Mouse (Mus musculus) kidney, postnatal 25 days (tissue): Measurements from ENCODE around the gene Gm20388.
A peak's percentile ranks its signal among the peaks of the same experiment; 100 is the strongest.

Experiments
- DNase-seq, 2 experiments: peaks; one replicate each; pipeline ENCODE4 v3.0.0; 2021; ENCODE audit warnings: mixed read lengths in 2 of 2

The Gm20388 gene

DNA sequence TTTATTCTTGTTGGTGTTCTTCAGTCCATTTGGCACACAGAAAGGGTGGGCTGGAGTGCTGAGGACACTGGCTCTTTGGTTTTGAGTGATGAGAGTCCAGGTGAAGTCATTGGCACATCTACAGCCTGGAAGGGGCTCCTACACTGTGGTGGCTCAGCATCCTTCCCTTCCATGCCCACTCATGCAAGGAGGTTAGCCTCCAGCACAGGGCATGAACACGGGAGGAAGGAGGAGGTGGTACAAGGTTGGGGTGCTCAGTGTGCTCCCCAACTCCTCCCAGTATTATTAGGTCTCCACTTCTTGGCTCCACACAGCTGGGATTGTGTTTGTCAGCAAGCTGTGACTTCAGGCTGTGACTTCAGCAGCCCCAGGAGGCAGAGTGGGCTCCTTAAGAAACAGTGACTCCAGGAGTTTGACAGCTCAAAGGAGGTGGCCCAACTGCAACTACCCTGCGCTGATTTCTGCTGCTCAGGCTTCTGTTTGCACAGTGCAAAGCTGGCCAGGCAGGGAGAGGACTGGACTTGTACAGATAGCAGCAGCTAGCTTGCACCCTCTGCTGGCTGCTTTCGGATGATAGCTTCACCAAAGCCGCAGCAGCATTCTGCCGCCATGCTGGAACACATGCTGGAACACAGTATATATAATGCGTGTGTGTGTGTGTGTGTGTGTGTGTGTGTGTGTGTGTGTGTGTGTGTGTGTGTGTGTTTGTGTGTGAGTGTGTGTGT is 3873.0 kb downstream of the Gm20388 start:
- DNase-seq, result peak; percentile 84 to 89

DNA sequence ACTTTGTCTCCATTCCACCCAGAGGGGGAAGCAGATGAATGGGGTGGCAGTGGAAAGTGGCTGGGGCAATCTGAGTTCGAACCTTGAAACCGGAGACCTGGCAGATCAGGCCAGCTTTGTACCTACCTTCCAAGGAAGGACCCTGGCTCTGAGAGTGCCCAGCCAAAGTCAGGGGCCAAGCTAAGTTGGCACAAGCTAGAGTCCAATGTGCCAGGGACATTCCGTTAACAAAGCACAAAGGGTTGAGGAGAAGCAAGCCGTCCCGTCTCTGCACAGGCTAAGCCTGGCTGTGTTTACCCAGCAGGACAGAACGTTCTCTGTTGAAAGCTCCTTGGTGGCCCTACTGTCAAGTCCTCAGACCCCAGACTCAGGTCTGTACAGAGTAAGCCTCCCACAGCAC is 3875.5 kb downstream of the Gm20388 start:
- DNase-seq, result peak in 1 of 2 experiments; percentile 56

GRCm38 (mm10) chr8:123786644-123787043 is 3876.0 kb downstream of the Gm20388 start:
- no peak for DNase-seq

GRCm38 (mm10) chr8:123787254-123787897 is 3876.7 kb downstream of the Gm20388 start:
- no peak for DNase-seq

GRCm38 (mm10) chr8:123788416-123789170 is 3878.0 kb downstream of the Gm20388 start:
- DNase-seq, result no peak

DNA sequence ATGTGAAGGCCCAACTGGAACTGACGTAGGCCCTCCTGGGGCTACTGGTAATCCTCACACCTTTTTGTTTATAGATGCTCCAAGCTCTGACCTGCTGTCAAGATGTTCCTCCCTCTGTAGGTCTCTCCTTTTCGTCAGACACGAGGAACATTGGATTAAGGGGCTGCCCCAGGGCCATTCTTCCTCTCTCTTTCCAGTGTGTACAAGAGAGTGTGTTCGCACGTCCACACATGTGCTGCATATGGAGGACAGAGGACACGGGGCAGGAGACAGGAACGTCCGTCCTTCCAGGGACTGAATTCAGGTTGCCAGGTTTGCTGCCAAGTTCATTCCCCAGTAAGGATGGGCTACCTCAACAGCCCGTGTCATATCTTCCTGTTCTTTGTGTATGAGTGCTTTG is 3878.8 kb downstream of the Gm20388 start:
- no peak for DNase-seq

- peak; percentile 85 to 93 for DNase-seq
These were observed 3879.3 kb downstream of the Gm20388 start for GRCm38 (mm10) chr8:123789970-123790369.

DNA sequence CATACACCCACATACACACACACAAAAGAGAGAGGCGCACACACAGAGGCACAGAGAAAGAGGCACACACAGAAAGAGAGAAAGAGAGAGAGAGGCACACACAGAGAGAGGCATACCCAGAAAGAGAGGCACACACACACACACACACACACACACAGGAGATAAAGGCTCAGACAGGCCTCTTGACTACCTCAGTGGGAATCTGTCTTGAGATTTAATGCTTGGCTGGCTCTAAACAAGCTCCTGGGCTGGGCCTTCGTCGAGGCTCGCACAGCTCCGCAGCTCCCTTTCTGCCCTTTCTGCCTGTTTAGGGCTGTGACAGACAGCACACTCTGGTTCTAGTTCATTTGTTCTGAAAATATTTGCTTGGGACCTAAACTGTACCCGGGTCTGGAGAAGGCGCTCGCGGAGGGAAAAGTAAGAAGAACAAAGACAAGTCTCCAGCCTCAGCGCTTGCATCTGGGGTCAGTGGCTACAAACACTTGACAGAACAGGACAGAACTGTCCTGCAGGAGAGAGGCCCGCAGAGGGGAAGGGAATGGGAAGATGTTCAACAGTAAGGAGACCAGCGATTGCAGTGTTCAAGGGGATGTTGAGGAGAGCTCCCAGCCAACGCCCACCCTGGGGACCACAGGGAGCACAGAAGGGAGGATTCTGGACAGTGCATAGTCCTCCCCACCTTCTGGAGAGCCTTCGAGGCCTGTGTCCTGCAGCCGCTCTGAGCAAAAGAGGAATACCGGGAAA is 3880.6 kb downstream of the Gm20388 start:
- DNase-seq, result no peak

- DNase-seq, result no peak
These were observed 3881.2 kb downstream of the Gm20388 start for GRCm38 (mm10) chr8:123791845-123792225.

- DNase-seq, result no peak
These were observed 3883.3 kb downstream of the Gm20388 start for GRCm38 (mm10) chr8:123793900-123794299.

DNA sequence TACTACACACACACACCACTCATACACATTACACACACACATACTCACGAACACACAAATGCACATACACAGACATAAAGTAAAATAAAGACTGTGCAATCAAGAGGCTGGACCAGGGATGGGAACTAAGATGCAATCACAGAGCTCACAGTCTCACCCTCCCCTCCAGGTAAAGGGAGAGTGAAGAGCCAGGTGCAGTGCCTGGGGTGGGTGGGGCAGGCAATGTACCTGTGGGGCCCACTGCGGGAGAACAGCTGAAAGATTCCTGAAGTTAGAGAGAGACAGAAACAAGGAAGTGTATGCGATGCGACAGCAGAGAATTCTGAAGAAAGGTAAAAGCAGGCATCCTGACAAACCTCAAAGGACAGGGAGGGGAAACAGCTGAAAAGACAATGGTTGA is 3884.1 kb downstream of the Gm20388 start:
- no peak for DNase-seq

DNA sequence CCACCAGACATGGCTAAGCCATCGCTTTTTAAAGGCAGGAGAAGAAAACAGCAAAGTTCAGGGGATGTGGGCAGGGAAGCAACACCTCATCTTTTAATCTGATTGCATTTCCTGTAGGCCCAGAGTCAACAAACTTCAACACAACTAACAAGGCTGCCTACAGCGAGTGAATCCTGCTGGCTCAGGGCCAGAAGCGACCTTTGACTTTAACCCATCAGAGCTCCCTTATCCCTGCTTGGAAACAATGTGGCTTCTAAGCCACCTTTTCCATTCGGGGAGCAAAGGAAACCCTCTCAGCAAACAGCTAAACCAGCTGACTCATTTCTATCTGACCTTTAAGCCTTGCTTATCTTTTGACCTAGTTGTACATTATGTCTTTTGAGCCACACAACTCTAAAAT is 3886.1 kb downstream of the Gm20388 start:
- DNase-seq, result peak; percentile 69 to 75

- DNase-seq, result no peak
These were observed 3887.3 kb downstream of the Gm20388 start for GRCm38 (mm10) chr8:123797928-123798327.

GRCm38 (mm10) chr8:123799434-123799833 is 3888.8 kb downstream of the Gm20388 start:
- DNase-seq, result no peak

GRCm38 (mm10) chr8:123799885-123800284 is 3889.2 kb downstream of the Gm20388 start:
- no peak for DNase-seq

- no peak for DNase-seq
These were observed 3890.2 kb downstream of the Gm20388 start for GRCm38 (mm10) chr8:123800867-123801266.

DNA sequence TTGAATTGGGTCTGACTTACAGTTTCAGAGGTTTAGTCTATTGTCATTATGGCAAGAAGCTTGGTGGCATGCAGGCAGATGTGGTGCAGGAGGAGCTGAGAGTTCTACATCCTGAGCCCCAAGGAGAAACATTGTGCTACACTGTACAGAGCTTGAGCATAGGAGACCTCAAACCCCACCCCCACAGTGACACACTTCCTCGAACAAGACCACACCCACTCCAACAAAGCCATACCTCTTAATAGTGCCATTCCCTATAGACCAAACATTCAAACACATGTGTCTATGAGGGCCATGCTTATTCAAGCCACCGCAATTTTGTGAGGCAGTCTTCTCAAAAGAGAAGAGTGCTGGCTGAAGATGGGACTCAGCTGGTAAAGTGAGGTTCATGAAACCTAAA is 3890.9 kb downstream of the Gm20388 start:
- DNase-seq, result no peak

- no peak for DNase-seq
These were observed 3893.0 kb downstream of the Gm20388 start for GRCm38 (mm10) chr8:123803639-123804038.

DNA sequence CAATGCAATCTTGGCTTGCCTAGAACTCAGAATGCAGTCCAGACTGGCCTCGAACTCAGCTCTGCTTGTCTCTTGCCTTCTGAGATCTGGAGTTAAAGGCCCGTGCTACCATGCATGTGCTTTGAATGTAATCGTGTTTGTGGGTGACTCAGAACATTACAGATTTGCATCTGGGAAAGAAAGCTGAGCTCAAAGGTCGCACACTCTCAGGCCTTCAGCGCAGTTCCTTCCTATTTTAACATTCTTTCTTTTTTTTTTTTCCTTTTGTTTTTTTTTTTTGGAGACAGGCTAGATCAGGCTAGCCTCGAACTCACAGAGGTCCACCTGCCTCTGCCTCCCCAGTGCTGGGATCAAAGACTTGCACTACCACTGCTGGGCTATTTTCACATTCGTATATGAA is 3893.9 kb downstream of the Gm20388 start:
- no peak for DNase-seq

GRCm38 (mm10) chr8:123805209-123805717 is 3894.6 kb downstream of the Gm20388 start:
- DNase-seq, result no peak

DNA sequence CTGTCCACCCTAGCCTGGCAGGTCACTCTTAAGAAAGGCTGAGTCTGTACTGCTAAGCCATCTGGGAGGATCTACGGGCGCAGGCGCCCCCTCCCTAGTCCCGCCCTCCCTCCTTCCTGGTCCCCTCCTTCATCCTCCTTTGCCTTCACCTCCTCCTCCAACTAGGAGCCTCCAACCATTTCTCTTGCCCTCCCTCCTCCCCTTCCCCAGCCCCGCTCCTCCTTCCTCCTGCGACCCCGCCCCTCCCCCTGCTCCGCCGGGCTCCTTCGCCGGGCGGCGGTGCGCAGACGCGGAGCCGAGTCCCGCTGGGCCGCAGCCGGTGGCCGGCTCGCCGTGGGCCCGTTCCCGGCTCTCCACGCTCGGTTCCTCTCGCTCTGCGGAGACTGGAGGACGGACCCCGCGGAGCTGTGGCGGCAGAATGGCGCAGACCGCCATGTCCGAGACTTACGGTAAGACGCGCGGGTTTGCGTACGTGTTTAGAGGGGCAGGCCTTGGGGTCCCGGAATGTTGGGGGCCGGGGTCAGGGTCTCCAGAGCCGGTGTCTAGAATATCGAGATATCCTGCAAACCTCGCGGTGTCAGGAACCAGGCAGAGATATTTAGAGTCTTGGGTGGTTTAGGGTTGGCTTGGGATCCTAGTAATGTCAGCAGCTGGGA is 3895.2 kb downstream of the Gm20388 start, which contains the start of gene Rab4a:
Rab4a (plus strand) TSS at position 268 of the 656 bp plus-strand sequence.
- peak; percentile 95 to 97 for DNase-seq

- no peak for DNase-seq
These were observed 3895.8 kb downstream of the Gm20388 start for GRCm38 (mm10) chr8:123806374-123806935.
